Mouse (Mus musculus) heart, adult 10 weeks (tissue): ENCODE results near the gene Rsl1d1. TPM values are rescaled to one million over a fixed set of nuclear protein-coding genes. Genes with fewer than 3 reads are reported as not detected.

Experiments
- polyA plus RNA-seq: library from polyadenylated mRNA; stranded (reverse); fragments of 350-450 nt; fragmentation: Illumina TruSeq; extraction: RNeasy Lipid Tissue Mini Kit (QIAGEN cat#74804); gene quantifications from one replicate; pipeline ENCODE4 v1.2.3, GENCODE M21; 2014; ENCODE audit warnings: low read depth, low replicate concordance

Gene Rsl1d1
- 69.2 TPM for polyA plus RNA-seq

DNA sequence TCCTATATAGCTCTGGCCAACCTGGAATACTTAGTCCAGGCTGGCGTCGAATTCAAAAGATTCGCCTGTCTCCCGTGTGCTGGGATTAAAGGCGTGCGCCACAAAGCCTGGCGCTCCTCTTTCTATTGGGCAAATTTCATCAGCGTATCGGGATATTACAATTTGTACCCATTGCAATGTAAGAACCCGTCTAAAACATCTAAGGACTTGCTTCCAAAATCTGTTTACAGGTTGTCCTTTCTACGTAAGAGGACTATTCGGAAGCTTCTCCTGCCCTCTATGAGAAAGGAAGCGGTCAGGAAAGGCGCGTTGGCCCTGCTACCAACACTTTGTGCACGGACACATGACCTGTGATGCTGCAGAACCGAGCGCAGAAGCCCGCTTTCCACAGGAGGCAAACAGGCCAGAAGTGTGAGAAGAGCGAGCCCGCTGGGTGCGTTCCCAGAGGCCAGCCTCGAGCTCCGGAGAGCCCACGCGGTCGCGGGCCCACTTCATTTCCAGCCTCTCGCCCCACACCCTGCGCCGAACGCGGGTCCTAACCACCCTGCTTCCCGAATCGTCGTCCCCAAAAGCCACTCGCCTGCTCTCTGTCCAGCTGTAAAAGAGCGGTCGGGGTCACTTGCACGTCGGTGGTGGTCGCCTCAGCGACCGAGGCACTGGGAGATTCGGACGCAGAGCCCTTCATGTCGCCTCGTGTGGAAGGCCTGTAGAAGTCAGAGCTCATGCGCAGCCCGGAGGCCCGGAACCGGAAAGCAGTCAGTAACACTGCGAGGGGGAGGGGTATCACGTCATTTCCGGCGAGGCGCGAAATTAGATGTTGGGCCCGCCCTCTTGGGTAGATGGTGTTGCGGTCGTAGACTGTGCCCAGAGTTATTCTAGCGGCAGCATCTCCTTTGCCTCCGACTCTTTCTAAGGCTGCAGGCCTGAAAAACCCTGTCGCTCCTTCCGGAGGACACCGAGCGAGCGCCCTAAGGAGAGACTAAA lies at the start of gene Rsl1d1:
TSS of gene Rsl1d1 (minus strand) at position 761 of the 984 bp plus-strand sequence.

GRCm38 (mm10) chr16:11176208-11176883 lies 26.8 kb downstream of the Rsl1d1 start, which contains the start of gene Zc3h7a:
Gene Zc3h7a, minus strand, starts transcription at chr16:11176393.

Other genes with a start within 250 kb of the Rsl1d1 start
- 26.6 TPM for gene Snn, start 142.4 kb downstream of the Rsl1d1 start, polyA plus RNA-seq
- 17.9 TPM for gene Litaf, start 137.2 kb downstream of the Rsl1d1 start, polyA plus RNA-seq
- 15.8 TPM for gene Txndc11, start 68.7 kb downstream of the Rsl1d1 start, polyA plus RNA-seq
- gene Zc3h7a, start 26.9 kb downstream of the Rsl1d1 start, polyA plus RNA-seq: 60.0 TPM
- 60.4 TPM for gene Gspt1, start 51.0 kb upstream of the Rsl1d1 start, polyA plus RNA-seq
- gene Tnfrsf17, start 110.5 kb upstream of the Rsl1d1 start, polyA plus RNA-seq: not detected
- 4.5 TPM for gene Snx29, start 119.6 kb upstream of the Rsl1d1 start, polyA plus RNA-seq